Mouse (Mus musculus) liver, adult 2 months (tissue): ENCODE measurements around the gene Csk.

ENCODE experiments used
- CTCF ChIP-seq: fragments of 200-500 bp; IDR thresholded peaks from 2 replicates; pipeline ENCODE4 v1.5.1; 2011; ENCODE audit warnings: low read depth, low read length, control low read depth
- POLR2A ChIP-seq: fragments of 200-500 bp; IDR thresholded peaks from 2 replicates; pipeline ENCODE4 v1.6.1; 2011; ENCODE audit warnings: low read length, control low read depth; ENCODE audit not compliant: insufficient read depth; ENCODE audit errors: extremely low read depth

GRCm38 (mm10) chr9:57668277-57668676, 14.8 kb upstream of the Csk start:
- TF ChIP-seq CTCF (no peak), POLR2A (no peak)
